Mouse (Mus musculus) liver, adult 2 months (tissue): Measurements from ENCODE around the gene Gpr171.

ENCODE experiments used
- CTCF ChIP-seq: fragments of 200-500 bp; IDR thresholded peaks from 2 replicates; pipeline ENCODE4 v1.5.1; 2011; ENCODE audit warnings: low read depth, low read length, control low read depth
- POLR2A ChIP-seq: fragments of 200-500 bp; IDR thresholded peaks from 2 replicates; pipeline ENCODE4 v1.6.1; 2011; ENCODE audit warnings: low read length, control low read depth; ENCODE audit not compliant: insufficient read depth; ENCODE audit errors: extremely low read depth

- TF ChIP-seq POLR2A (no peak), CTCF (no peak)
These were observed 20.7 kb downstream of the Gpr171 start for GRCm38 (mm10) chr3:59080919-59081318.
